ENCODE assay signal across 8 mouse cellular contexts in genomic region chr11:6934157-6934556, GRCm38 (mm10).
"Had no signal": no experiment of that assay in that cellular context is flagged by ENCODE, and none has a peak within 500 bp of the region (broad histone marks: within the 10 kb centered on the region; RNA-seq: fewer than 3 reads in every experiment).

No protein-coding gene starts in this region.

- DNase-seq: kidney, adult 8-10 months; kidney, postnatal 25 days; liver; liver, embryonic 13.5 days; liver, postnatal 0 days; lung, postnatal 14 days; retina, postnatal 1 day; thymus, postnatal 36 days had no signal
